Mouse (Mus musculus) neutrophil, adult 59 days (primary cell): ENCODE data around the gene Thpo. TPM values are rescaled to one million over a fixed set of nuclear protein-coding genes. Genes with fewer than 3 reads are reported as not detected.

Source experiments
- total RNA-seq, 2 experiments: library from RNA; stranded (reverse); gene quantifications; 1 replicate in 1 of 2; 2 replicates in 1 of 2; pipeline ENCODE4 v1.2.4; 2023

Gene Thpo
- not detected for total RNA-seq

DNA sequence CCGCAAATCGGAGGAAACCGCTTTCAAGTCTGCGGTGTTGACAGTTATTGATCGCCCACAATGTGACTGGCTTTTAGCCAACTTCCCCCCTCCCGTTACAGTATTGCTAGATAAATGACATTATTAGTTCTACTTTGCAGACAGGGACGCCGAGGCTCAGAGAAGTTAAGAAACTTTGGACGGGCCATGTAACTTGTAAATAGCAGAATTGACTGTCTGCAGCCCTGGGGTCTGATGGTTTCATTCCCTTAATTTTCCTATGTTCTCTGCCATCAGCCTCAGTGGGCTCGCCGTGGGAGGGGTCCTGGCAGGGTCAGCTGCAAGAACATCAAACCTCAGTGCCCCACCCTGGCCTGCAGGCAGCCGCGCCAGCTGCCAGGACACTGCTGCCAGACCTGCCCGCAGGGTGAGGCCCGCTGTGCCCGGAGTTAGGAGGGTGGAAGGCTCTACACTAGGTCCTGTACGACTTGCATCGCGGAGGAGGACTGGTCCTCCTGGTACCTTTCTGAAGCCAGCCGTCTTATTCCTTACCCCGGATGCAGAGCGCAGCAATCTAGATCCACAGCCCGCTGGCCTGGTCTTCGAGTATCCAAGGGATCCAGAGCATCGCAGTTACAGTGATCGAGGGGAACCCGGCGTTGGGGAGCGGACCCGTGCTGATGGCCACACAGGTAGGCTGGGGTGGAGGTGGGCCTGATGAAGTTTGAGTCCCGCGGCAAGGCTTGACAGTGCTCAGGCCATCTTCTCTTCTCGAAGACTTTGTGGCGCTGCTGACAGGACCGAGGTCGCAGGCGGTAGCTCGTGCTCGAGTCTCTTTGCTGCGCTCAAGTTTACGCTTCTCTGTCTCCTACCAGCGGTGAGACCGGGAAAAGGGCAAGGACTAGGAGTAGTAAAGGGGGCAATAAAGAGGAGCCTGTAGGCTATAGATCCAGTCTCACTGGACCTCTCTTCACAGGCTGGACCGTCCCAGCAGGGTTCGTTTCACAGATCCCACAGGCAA, at the start of gene Thpo:
Gene Thpo (minus strand): TSS at position 781 of the 1,000 bp plus-strand sequence.

DNA sequence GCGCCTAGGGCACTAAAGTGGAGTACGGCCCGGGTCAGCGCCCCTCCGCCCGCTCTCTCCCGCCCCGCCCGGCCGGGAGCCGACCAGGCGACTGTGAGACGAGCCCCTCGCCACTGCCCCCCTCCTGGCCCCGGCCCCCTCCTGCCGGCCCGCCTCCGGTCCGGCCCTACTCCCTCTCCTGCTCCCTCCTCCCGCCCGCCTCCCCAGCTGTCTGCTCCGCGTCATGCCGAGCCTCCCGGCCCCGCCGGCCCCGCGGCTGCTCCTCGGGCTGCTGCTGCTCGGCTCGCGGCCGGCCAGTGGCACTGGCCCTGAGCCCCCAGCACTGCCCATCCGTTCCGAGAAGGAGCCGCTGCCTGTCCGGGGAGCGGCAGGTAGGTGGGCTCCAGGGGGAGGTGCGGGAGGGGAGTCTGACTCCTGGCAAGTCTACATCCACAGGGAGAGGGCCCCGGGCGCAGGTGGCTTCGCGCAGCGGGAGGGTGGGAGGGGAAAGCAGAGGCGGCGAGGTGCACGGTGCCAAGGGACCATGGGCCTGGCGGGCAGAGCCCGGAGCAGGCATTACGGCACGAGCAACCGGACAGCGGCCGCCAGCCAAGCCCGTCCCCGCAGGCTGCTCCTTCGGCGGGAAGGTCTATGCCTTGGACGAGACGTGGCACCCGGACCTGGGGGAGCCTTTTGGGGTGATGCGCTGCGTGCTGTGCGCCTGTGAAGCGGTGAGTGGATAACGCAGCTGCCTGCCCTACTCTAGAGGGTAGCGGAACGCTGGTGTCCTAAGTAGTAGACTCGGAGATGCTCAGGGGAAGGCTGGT, 1.2 kb downstream of the Thpo start, which contains the start of gene Chrd:
Gene Chrd (plus strand): TSS at position 203 of the 806 bp plus-strand sequence.

DNA sequence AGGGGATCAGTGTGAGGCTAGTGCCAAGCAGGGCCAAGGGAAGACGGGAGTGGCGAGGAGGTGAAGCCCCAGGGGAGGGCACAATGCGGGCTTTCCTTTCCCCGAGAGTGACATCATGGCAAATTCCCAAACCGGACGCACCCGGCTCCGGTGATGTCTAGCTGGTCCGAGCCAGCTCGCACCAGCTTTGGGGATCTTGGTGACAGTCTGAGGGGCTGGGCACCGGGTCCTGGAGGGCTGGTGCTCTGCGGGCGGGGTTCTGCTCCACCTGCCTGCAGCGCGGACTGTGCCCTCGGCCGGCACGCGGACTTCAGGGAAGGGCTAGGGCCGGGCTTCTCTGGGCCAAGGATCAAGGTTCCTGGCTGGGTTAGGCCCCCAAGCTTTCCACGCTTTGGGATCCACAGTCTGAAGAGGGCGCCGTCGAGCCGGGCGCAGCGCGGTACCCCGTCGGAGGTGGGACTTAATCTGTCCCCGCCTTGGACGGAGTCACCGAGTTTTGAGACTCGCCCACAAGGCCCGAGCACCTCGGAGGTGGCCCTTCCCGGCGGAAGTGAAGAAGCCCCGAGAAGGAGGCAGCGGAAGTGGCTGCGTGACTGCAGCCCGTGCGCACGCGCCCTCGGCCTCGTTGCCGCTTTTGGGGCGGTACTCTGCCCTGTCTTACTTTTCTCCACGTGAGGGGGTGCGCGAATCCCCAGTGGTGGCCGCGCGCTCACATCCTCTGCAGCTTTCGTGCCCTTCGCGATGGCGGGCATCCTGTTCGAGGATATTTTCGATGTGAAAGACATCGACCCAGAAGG, 16.9 kb downstream of the Thpo start, which contains the start of the genes Polr2h and Clcn2:
Gene Polr2h (plus strand): TSS at position 485 of the 797 bp plus-strand sequence.
Gene Clcn2 (minus strand): TSS at position 566 of the 797 bp plus-strand sequence.

DNA sequence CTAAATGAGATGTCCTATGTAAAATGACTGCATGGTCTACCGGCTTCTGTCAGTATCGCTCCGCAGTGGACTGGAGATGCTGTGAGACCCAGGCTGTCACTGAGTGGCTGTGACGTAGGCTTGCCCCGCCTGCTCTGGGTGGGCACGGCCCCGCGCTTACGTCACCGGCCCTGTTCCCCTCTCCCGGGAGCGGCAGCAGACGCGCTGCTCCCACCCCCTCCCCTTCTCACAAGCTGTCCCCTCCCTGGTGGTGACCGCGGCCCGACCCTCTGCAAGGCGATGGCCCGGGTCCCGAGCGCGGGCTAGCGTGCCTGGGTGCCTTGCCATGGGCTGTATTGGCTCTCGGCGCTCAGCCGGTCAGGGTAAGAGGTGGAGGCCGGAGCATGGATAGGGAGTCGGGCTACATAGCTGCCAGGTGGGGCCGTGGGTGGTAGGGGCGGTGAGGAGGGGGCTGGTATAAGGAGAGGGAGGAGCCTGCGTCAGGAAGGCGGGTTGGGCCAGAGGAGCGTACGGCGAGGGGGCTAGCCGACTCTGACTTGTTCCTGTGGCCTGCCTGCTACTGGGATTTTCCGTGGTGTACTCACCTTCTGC, 41.1 kb downstream of the Thpo start, which contains the start of gene Fam131a:
Gene Fam131a (plus strand): TSS at position 131 of the 591 bp plus-strand sequence.

Other genes starting within 250 kb of the Thpo start
- gene Eif2b5, start 235.7 kb downstream of the Thpo start, total RNA-seq: 10 to 100 TPM; 18.3 to 27.1 TPM
- gene Dvl3, start 217.5 kb downstream of the Thpo start, total RNA-seq: 10 to 100 TPM; 26.6 to 29.9 TPM
- 100 to 1,000 TPM; 193 to 201 TPM for gene Ap2m1, start 199.0 kb downstream of the Thpo start, total RNA-seq
- 10 to 100 TPM; 41.3 to 50.8 TPM for gene Abcf3, start 185.9 kb downstream of the Thpo start, total RNA-seq
- under 1 TPM in 1 of 2 experiments, not detected in 1; 0.22 TPM for gene Vwa5b2, start 145.0 kb downstream of the Thpo start, total RNA-seq
- 1 to 10 TPM; 2.8 to 2.9 TPM for gene Eef1akmt4, start 122.9 kb downstream of the Thpo start, total RNA-seq
- not detected for gene Gm49333, start 122.9 kb downstream of the Thpo start, total RNA-seq
- 1 to 10 TPM; 4.9 to 5.4 TPM for gene Alg3, start 122.8 kb downstream of the Thpo start, total RNA-seq
- under 1 TPM; 0.64 to 0.68 TPM for gene Camk2n2, start 113.2 kb downstream of the Thpo start, total RNA-seq
- not detected for gene Ece2, start 104.7 kb downstream of the Thpo start, total RNA-seq
- 100 to 1,000 TPM in 1 of 2 experiments, 10 to 100 TPM in 1; 94.0 to 105 TPM for gene Psmd2, start 82.9 kb downstream of the Thpo start, total RNA-seq
- gene Eif4g1, start 66.2 kb downstream of the Thpo start, total RNA-seq: 100 to 1,000 TPM; 159 to 168 TPM
- gene Fam131a, start 41.3 kb downstream of the Thpo start, total RNA-seq: 1 to 10 TPM; 1.0 to 1.2 TPM
- 1 to 10 TPM; 9.0 to 9.9 TPM for gene Polr2h, start 16.8 kb downstream of the Thpo start, total RNA-seq
- 1 to 10 TPM; 1.5 to 3.5 TPM for gene Clcn2, start 16.8 kb downstream of the Thpo start, total RNA-seq
- not detected for gene Chrd, start 1.4 kb downstream of the Thpo start, total RNA-seq